Mouse (Mus musculus): ENCODE measurements around the gene Car8.

GRCm38 (mm10) chr4:8217272-8217671 lies 21.6 kb downstream of the Car8 start:
- no peak for TF ChIP-seq CTCF (IDR thresholded peaks at IDR 0.05; ENCODE audit: insufficient read depth, low read length)
- no peak for TF ChIP-seq POLR2A (IDR thresholded peaks at IDR 0.05; ENCODE audit: borderline replicate concordance, extremely low read depth, low read depth, low read length)

Data from lung, adult 2 months (tissue).